Mouse (Mus musculus): ENCODE data around the gene Hs6st2. TPM values are rescaled to one million over a fixed set of nuclear protein-coding genes. Genes with fewer than 3 reads are reported as not detected.
A peak's percentile ranks its signal among the peaks of the same experiment; 100 is the strongest.

Gene Hs6st2
- total RNA-seq, 2 experiments from 2014 or later, result 41.7 to 51.7 TPM

DNA sequence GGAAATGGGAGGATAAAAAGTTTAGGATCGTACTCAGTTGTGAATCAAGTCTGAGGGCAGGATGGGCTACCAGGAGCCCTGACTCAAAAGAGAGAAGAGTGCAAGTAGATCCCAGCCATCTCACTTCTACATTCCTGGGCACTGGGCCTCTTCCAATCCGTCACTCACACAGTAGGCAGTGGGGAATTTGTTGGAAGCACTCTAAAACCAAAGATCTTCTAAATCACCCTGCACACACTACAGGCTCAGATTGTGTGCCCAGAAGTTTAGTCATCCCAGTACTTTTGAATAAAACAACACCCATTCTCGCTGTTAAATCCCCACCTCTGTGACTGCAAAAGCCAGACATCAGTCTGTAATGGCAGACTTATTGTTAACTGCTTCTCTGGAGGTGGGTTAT is 249.9 kb downstream of the Hs6st2 start:
- intact Hi-C loops (cut with DNase I), result no loop called here
- no peak for DNase-seq (ENCODE audit: low spot score in 2 of 2)

DNA sequence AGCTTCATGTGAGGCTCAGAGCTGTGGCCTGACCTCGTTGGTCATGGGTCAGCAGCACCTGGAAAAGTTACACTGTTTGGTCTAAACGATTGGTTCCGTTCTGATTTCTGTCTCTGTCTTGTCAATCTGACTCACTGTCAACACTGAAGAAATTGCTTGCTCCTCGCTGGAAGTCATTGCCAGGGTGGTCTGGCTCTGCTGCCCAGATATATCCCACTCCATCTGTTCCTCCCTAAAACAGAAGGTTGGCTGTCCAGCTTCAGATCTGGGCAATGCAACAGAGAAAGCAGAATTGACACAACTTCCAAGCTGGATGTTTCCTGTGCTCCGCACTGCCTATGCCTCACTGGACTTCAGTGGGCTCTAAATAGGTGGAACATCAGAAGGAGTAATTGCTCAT is 256.6 kb downstream of the Hs6st2 start:
- intact Hi-C loops (cut with DNase I), result no loop called here
- no peak for DNase-seq (ENCODE audit: low spot score in 2 of 2)

DNA sequence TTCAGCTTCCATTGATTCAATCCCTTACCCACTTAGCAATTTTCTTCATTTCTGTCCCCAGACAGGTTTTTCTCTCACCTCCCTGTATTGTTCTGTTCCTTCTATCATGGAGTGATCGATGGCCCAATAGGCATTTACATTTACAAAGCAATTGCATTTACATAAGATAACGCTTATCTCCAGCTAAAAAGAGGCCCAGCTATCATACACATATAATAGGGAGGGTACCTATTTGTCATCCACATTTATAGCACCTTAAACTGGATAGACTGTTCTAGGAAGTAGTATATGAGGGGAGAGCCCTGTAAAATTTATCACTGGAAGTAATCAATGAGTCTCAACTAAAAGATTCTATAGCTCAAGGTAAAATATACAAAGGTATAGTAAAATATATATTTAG is 271.4 kb downstream of the Hs6st2 start:
- intact Hi-C loops (cut with DNase I), result no loop called here
- no peak for DNase-seq (ENCODE audit: low spot score in 2 of 2)

DNA sequence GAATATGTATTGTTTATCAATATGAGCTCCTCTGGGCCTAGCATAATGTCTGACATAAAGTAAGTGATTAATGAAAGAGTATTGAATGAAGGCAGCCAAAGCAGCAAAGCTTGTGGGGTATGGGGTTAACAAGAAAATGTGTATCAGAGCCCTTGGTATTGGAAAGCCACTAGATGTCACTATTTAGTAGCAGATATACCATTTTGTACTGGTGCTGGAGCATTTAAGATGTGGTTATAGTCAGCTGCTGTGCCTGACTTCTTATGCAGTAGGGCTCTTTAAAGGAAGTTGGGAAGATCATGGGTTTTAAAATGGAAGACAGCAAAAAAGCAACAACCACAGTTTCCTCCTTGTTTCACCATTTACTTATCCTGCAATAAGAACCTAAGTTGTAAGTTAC is 284.2 kb downstream of the Hs6st2 start:
- intact Hi-C loops (cut with DNase I), result loop anchor here (5.0 kb wide), 1 partner anchor 80 kb away; no protein-coding TSS in a partner anchor
- peak; percentile 3 to 50 for DNase-seq (ENCODE audit: low spot score in 2 of 2)

DNA sequence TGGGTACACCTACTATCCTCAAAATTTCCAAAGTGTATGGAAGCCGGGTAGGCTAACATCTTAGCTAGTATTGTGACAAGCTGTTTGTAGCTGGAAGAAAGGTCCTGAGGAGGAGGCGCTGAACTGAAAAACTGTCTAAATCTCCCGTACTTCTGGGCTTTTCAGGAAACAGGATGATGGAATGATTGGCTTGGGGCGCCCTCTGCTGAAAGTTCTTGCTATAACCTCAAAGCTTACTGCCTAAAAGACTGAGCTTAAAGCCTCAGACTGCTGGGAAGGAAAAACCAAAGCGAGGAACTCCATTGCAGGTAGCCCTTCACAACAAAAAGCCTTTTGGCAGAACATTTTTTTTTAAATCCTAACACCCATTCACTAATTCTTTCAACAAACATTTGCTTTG is 307.0 kb downstream of the Hs6st2 start:
- intact Hi-C loops (cut with DNase I), result loop anchor here (1.0 to 10.0 kb wide), 3 partner anchors 170 to 347 kb away; partner anchors contain the start of gene Mbnl3
- peak; percentile 70 to 80 for DNase-seq (ENCODE audit: low spot score in 2 of 2)

DNA sequence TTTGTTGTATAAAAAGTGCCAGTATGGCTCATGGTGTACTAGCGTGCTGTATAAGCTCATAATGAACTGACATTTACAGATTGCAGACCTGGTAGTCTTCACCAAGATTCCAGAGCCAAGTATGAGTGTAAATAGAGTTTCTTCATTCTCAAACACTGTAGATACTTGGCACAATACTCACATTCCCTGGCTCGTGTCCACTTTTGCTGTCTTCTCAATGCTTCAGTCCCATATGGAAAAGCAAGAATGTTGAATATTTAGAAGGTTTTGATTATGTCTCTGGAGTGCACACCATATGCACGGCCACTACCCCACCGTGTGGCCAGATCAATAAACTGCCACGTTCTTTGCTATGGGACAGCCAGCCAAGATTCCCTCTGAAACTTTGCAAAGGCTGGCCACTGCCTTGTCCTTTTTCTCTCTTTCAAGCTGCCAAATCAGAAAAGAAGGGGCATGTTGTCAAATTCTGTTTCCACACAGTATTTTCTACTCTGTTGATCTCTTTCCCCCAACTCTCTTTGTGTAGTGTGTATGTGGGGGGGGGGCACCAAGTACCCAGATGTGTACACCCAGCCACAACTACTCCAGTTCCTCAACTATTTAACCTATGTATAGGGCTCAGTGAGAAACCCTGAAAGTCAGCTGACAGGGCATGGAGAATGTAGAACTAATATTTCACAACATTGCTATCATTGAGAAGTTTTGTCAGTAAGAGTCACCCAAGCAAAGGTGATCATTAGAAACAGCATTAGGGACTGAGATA is 309.0 kb downstream of the Hs6st2 start:
- intact Hi-C loops (cut with DNase I), result loop anchor here (2.0 to 10.0 kb wide), 3 partner anchors 168 to 698 kb away; partner anchors contain the start of gene Mbnl3
- peak; percentile 20 to 24 for DNase-seq (ENCODE audit: low spot score in 2 of 2)

DNA sequence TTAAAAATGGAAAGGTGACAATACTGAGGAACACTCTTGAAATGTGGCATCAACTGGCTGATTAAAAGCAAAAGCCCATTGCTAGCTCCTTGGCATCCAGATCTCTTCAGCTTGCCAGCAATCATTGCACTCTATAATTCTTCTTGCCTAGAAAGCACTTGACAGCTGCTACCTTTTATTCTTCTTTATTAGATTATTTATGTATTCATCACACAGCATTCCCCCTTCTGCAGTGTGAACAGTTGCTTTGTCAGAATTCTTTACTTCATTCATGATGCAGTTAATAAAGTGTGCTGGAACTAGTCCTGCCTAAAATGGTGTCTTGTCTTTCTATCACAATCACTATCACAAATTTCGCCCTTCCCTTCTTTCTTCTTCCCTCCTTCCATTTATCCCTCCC is 332.0 kb downstream of the Hs6st2 start:
- intact Hi-C loops (cut with DNase I), result no loop called here
- DNase-seq (ENCODE audit: low spot score in 2 of 2), result no peak

DNA sequence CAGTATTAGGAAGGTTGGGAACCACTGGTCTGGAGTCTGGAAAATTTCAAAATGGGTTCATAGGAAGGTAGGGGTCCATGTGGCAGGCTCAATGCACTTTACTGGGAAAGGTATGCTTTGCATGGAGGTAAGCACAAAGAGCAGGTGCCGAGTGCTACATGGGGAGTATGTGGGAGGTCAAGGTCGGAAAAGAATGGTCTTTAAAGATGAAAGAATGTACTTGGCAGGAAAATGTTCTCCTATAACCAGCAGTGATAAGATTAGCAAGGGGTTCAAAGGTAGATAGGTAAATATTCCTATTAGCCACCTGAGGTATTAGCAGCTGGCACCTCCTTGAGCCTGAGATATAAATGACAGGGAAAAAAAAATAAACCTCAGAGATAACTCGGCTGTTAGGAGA is 338.1 kb downstream of the Hs6st2 start:
- intact Hi-C loops (cut with DNase I), result no loop called here
- DNase-seq (ENCODE audit: low spot score in 2 of 2), result no peak

Other genes starting within 250 kb of the Hs6st2 start
- gene Usp26, start 119.4 kb upstream of the Hs6st2 start, total RNA-seq (2021), result not detected